Mouse (Mus musculus): ENCODE measurements around the gene Pla2g4e. TPM values are rescaled to one million over a fixed set of nuclear protein-coding genes. Genes with fewer than 3 reads are reported as not detected.

Gene Pla2g4e
- polyA plus RNA-seq, 1 experiment from 2014 or later = not detected

DNA sequence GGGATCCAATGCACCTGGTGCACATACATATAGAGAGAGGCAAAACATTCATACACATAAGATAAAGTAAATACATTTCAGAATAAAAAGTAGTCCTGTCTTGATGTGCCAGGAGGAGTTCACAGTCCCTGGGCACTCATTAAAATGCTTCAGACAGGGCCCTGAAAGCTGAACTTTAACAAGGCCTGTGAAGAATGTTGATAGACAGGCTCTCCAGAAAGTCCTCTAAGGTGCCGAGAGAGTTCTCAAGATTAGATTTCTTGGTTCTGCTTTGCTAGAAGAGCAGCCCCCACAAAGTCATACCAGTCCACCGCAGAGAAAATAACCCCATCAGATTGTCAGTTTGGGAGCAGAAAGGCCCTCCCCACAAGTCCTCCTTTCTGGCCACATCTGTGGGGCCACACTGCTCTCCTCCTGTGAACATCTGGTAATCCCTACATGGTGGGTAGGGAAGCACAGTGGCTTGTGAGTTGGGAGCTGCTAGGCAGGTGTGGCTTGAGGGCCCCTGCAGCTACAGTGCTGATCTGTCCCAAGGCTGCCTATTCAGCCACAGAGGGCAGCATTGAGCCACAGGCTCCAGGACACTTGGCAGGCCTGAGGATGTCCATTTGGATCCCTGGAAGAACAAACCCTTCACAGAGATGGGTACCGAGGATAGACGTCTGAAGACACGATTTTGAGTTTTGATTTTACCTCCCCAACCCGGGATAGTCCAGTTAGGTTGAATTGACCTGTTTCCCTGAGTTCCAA lies 59.4 kb downstream of the Pla2g4e start:
- no peak overlapping the region for H3K4me2 ChIP-seq
- H3K36me3 ChIP-seq (replicated peaks) = no peaks in the 10 kb centered on the region
- H3K27ac ChIP-seq (replicated peaks) = no peak overlapping the region
- H3K9me3 ChIP-seq (replicated peaks) = no peaks in the 10 kb centered on the region
- WGBS (ENCODE audit: insufficient replicate concordance) = 67% methylated on average over 6 of the region's 6 CpGs
- no peaks in the 10 kb centered on the region for H3K4me1 ChIP-seq (replicated peaks)
- no peak for ATAC-seq (ENCODE audit: insufficient read depth)
- H3K27me3 ChIP-seq = peaks cover 4% of the 10 kb centered on the region; the same call in 1 of the 2 replicates
- no peak overlapping the region for H3K4me3 ChIP-seq (replicated peaks)
- H3K9ac ChIP-seq = no peak overlapping the region

DNA sequence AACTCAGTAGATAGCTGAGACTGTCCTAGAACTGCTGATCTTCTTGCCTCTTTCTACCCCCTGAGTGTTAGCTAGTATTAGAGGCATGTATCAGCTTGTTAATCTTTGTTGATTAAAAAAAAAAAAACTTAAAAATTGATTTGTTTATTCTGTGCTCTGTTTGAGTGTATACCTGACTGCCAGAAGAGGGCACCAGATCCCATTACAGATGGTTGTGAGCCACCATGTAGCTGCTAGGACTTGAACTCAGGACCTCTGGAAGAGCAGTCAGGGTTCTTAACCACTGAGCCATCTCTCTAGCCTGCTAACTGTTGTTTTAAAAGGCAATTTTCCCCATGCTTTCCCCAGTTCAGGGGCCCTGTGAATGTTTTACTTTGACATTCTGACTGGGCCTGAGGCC lies 66.2 kb downstream of the Pla2g4e start:
- Histone ChIP-seq H3K27ac (replicated peaks) (no peak overlapping the region), H3K4me1 (replicated peaks) (no peaks in the 10 kb centered on the region), H3K4me2 (no peak overlapping the region), H3K27me3 (0 out of 2 replicates have a peak, but pooled peaks cover 11% of the 10 kb centered on the region), H3K9ac (no peak overlapping the region), H3K9me3 (replicated peaks) (no peaks in the 10 kb centered on the region), H3K36me3 (replicated peaks) (no peaks in the 10 kb centered on the region), H3K4me3 (replicated peaks) (no peak overlapping the region)
- no peak for ATAC-seq (ENCODE audit: insufficient read depth)

DNA sequence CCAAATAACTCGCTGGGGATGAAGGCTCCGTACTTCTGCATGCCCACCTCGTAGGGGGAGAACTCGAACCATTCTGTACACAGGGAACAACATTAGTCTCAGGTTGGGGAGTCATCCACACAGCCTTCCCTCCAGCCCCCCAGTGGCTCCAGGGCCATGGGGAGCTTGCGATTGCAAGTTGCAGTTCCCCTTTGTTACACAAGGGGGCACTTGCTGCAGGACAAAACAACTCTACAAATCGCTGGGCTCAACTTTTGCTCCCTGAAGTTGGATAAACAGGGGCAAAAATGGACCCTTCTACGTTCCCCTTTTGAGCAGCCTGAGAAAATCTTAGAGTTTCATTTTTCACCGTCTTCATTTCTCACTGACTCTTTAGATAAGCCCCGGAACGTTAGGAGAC lies 71.4 kb downstream of the Pla2g4e start:
- Histone ChIP-seq H3K4me3 (replicated peaks) (no peak overlapping the region), H3K27me3 (0 out of 2 replicates have a peak, but pooled peaks cover 11% of the 10 kb centered on the region), H3K27ac (replicated peaks) (no peak overlapping the region), H3K9ac (no peak overlapping the region), H3K4me1 (replicated peaks) (peaks cover 11% of the 10 kb centered on the region), H3K4me2 (no peak overlapping the region), H3K36me3 (replicated peaks) (no peaks in the 10 kb centered on the region), H3K9me3 (replicated peaks) (no peaks in the 10 kb centered on the region)
- 19% methylated on average over 10 of the region's 10 CpGs for WGBS (ENCODE audit: insufficient replicate concordance)
- no peak for ATAC-seq (ENCODE audit: insufficient read depth)

DNA sequence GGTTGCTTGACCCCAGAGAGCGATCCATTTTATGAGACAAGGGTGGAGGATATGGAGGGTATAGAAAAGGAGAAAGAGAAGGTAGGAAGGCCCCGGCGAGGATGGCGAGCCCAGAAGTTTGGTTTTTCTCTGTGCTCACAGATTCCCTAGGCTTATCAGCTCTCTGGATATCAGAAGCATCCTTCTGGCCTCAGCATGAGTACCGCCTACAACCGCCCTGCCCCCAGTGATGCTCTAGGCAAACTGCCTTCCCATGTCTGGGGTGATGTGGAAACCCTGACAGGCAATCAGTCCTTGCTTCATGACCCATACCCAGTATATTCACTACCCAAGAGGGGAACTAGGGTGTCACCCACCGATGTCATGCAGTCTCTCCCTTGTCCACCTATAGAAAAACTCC lies 73.8 kb downstream of the Pla2g4e start:
- Histone ChIP-seq H3K36me3 (replicated peaks) (no peaks in the 10 kb centered on the region), H3K9ac (no peak overlapping the region), H3K4me3 (replicated peaks) (no peak overlapping the region), H3K27ac (replicated peaks) (no peak overlapping the region), H3K9me3 (replicated peaks) (no peaks in the 10 kb centered on the region), H3K27me3 (0 out of 2 replicates have a peak, but pooled peaks cover 11% of the 10 kb centered on the region), H3K4me2 (no peak overlapping the region), H3K4me1 (replicated peaks) (peaks cover 11% of the 10 kb centered on the region)
- 0 out of 2 replicates have a peak, but pooled peaks have one; percentile 34 for ATAC-seq (ENCODE audit: insufficient read depth)
- WGBS (ENCODE audit: insufficient replicate concordance) = 54% methylated on average over 7 of the region's 7 CpGs

DNA sequence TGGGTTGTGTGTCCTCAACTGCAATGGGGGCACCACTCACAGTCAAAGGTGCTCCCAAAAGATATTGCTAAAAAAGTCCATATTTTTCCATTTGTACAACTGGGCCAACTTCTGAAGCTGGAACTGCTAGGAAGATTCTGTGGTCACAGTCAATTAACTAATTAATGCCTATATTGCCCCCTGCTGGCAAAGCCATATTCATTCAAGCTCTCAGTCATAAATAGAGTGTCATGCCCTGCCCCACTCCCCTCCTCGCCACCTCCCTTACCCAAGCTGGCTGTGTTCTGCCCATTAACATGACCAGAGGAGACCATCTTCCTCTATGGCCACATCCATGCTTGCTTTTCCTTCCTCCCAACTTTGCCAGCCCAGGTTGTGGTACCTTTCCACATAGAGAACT lies 74.4 kb downstream of the Pla2g4e start:
- no peak for ATAC-seq (ENCODE audit: insufficient read depth)
- WGBS (ENCODE audit: insufficient replicate concordance) = 13% methylated on average over 1 of the region's 1 CpGs
- Histone ChIP-seq H3K27ac (replicated peaks) (no peak overlapping the region), H3K4me1 (replicated peaks) (peaks cover 11% of the 10 kb centered on the region), H3K36me3 (replicated peaks) (no peaks in the 10 kb centered on the region), H3K4me2 (no peak overlapping the region), H3K9ac (no peak overlapping the region), H3K4me3 (replicated peaks) (no peak overlapping the region), H3K9me3 (replicated peaks) (no peaks in the 10 kb centered on the region), H3K27me3 (0 out of 2 replicates have a peak, but pooled peaks cover 11% of the 10 kb centered on the region)

DNA sequence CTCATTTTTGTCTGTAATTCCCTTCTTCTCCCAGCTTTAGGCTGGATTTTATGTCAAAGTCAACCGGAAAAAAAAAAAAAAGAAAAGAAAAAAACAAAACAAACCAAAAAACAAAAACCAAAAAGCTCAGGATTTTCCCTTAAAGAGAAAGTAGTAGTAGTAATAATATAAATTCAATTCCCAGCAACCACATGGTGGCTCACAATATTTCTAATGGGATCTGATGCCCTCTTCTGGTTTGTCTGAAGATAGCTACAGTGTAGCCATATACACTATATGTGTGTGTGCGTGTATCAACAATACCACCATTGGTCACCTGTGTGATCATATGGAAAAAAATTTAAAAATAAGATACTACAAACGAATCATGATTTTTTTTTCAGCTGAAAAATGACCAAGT lies 75.8 kb downstream of the Pla2g4e start:
- H3K4me3 ChIP-seq (replicated peaks) = no peak overlapping the region
- ATAC-seq (ENCODE audit: insufficient read depth) = no peak
- H3K9ac ChIP-seq = no peak overlapping the region
- H3K27ac ChIP-seq (replicated peaks) = no peak overlapping the region
- H3K4me1 ChIP-seq (replicated peaks) = peaks cover 11% of the 10 kb centered on the region
- 64% methylated on average over 3 of the region's 3 CpGs for WGBS (ENCODE audit: insufficient replicate concordance)
- H3K27me3 ChIP-seq = 0 out of 2 replicates have a peak, but pooled peaks cover 4% of the 10 kb centered on the region
- H3K36me3 ChIP-seq (replicated peaks) = no peaks in the 10 kb centered on the region
- no peaks in the 10 kb centered on the region for H3K9me3 ChIP-seq (replicated peaks)
- no peak overlapping the region for H3K4me2 ChIP-seq

DNA sequence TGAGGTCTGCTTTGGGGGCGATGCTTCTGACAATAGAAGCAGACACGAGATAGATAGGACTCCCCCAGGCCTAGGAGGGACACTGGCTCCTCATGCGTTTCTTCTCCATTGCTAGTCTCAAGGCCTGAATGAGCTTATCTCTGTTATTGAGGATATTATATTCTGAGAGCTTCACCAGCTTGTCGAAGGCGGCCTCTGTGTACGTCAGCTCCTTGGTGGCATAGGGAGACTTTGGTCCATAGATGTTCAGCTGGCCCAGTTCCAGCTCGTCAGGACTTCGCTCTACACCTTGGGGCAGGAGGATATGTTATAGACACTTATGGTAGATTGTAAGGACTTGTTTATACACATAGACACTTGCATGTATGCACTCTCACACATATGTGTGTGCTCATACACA lies 77.4 kb downstream of the Pla2g4e start:
- H3K27me3 ChIP-seq = no peaks in the 10 kb centered on the region
- H3K9ac ChIP-seq = no peak overlapping the region
- ATAC-seq (ENCODE audit: insufficient read depth) = no peak
- no peak overlapping the region for H3K27ac ChIP-seq (replicated peaks)
- peaks cover 21% of the 10 kb centered on the region for H3K4me1 ChIP-seq (replicated peaks)
- H3K4me2 ChIP-seq = no peak overlapping the region
- no peaks in the 10 kb centered on the region for H3K36me3 ChIP-seq (replicated peaks)
- no peaks in the 10 kb centered on the region for H3K9me3 ChIP-seq (replicated peaks)
- WGBS (ENCODE audit: insufficient replicate concordance) = 71% methylated on average over 8 of the region's 8 CpGs
- H3K4me3 ChIP-seq (replicated peaks) = no peak overlapping the region

DNA sequence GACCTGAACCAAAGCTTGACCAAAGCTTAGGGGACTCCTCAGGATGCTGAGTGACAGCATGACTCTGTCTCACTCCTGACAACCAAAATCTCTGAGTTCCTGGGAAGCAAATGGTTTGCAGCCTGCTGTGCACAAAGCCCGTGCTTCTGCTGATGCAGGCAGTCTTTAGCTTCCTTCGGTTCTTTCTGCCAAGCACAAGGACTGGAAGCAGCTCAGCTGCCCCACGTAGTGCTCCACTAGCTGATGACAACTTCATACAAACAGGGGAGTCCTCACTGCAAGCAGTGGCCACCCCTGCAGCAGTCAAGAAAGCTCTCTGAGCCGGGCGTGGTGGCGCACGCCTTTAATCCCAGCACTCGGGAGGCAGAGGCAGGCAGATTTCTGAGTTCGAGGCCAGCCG lies 79.7 kb downstream of the Pla2g4e start:
- Histone ChIP-seq H3K9ac (no peak overlapping the region), H3K27me3 (no peaks in the 10 kb centered on the region), H3K4me1 (replicated peaks) (peaks cover 10% of the 10 kb centered on the region; the same call in 1 of the 2 replicates), H3K36me3 (replicated peaks) (no peaks in the 10 kb centered on the region), H3K9me3 (replicated peaks) (no peaks in the 10 kb centered on the region), H3K4me3 (replicated peaks) (no peak overlapping the region), H3K4me2 (no peak overlapping the region), H3K27ac (replicated peaks) (no peak overlapping the region)
- 72% methylated on average over 10 of the region's 10 CpGs for WGBS (ENCODE audit: insufficient replicate concordance)
- no peak for ATAC-seq (ENCODE audit: insufficient read depth)

DNA sequence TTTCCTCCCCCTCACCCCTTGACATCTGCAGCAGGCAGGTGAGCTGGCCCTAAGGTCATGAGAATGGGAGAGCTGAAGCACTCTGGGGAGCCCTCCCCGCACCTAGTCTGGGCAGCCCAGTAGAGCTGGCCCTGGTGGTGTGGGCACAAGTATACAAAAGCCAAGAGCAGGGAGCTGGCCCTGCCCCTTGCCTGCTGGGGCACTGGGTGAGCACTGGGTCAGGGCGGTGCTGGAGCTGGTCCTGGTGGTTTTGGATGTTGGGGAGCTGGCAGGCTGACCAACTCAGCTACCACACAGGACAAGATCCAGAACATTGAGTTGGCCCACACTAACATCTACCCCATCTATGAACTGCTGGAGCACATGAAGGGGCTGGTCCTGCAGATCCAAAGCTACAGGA lies 85.7 kb downstream of the Pla2g4e start:
- H3K27me3 ChIP-seq = no peaks in the 10 kb centered on the region
- 65% methylated on average over 2 of the region's 2 CpGs for WGBS (ENCODE audit: insufficient replicate concordance)
- H3K9ac ChIP-seq = no peak overlapping the region
- H3K9me3 ChIP-seq (replicated peaks) = no peaks in the 10 kb centered on the region
- ATAC-seq (ENCODE audit: insufficient read depth) = no peak
- H3K36me3 ChIP-seq (replicated peaks) = no peaks in the 10 kb centered on the region
- H3K4me3 ChIP-seq (replicated peaks) = no peak overlapping the region
- peaks cover 20% of the 10 kb centered on the region for H3K4me1 ChIP-seq (replicated peaks)
- H3K27ac ChIP-seq (replicated peaks) = peak overlapping the region; percentile 31; the same call in 1 of the 2 replicates
- H3K4me2 ChIP-seq = no peak overlapping the region

DNA sequence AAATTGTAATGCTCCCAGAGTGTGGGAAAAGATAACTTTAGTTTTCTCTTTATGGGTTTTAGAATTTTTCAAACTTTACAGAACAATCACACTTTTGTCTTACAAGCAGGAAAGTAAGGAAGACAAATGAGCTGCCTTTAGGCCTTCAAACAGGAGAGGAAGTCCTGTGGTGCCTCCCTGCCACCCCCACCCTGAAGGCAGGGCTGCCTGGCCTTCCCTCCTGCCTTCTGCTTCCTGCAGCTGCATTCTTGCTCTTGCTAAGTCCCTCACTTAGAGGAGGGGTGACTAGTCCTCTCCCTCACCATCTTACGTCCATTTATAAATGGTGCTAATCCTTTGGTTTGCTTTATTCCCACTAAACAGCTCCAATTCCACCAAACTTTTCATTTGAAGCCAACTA lies 86.3 kb downstream of the Pla2g4e start:
- Histone ChIP-seq H3K9ac (no peak overlapping the region), H3K4me2 (no peak overlapping the region), H3K9me3 (replicated peaks) (no peaks in the 10 kb centered on the region), H3K27ac (replicated peaks) (no peak overlapping the region), H3K27me3 (no peaks in the 10 kb centered on the region), H3K4me3 (replicated peaks) (no peak overlapping the region), H3K36me3 (replicated peaks) (no peaks in the 10 kb centered on the region), H3K4me1 (replicated peaks) (peaks cover 18% of the 10 kb centered on the region)
- ATAC-seq (ENCODE audit: insufficient read depth) = no peak
- 29% methylated on average over 1 of the region's 1 CpGs for WGBS (ENCODE audit: insufficient replicate concordance)

DNA sequence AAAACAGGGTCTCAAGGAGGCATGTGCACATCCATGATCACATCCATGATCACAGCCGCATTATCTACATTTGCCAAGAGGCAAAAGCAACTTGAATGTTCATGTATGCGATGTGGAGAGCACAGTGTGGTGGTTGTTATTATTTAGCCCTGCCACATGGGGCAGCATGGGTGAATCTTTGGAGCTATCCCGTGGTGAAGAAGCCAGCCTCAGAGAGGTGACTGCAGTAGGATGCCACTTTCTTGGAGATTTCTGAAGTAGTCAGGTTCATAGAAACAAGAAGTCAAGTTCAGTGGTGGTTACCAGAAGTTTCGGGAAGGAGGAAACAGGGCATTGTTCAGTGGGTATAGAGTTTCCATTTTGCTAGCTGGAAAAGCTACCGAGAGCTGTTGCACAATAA lies 87.1 kb downstream of the Pla2g4e start:
- no peak overlapping the region for H3K27ac ChIP-seq (replicated peaks)
- H3K4me3 ChIP-seq (replicated peaks) = no peak overlapping the region
- H3K4me2 ChIP-seq = no peak overlapping the region
- H3K4me1 ChIP-seq (replicated peaks) = peaks cover 21% of the 10 kb centered on the region
- WGBS (ENCODE audit: insufficient replicate concordance) = 30% methylated on average over 5 of the region's 5 CpGs
- no peak overlapping the region for H3K9ac ChIP-seq
- H3K27me3 ChIP-seq = no peaks in the 10 kb centered on the region
- no peak for ATAC-seq (ENCODE audit: insufficient read depth)
- H3K36me3 ChIP-seq (replicated peaks) = no peaks in the 10 kb centered on the region
- H3K9me3 ChIP-seq (replicated peaks) = no peaks in the 10 kb centered on the region

DNA sequence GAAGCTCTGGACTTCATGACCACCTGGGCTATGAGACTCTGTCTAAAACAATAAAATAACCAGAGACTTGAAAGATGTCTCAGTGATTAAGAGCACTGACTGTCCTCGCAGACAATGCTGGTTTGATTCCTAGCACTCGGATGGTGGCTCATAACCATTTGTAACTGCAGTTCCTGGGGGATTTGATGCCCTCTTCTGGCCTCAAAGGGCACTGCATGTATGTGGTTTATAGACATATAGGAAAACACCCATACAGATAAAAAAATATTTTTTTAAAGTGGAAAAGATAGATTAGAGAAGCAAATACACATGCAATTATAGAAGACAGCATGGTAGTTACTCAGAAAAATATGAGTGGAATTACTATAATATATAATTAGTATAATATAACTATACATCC lies 87.5 kb downstream of the Pla2g4e start:
- Histone ChIP-seq H3K36me3 (replicated peaks) (no peaks in the 10 kb centered on the region), H3K9ac (no peak overlapping the region), H3K27me3 (no peaks in the 10 kb centered on the region), H3K4me1 (replicated peaks) (peaks cover 24% of the 10 kb centered on the region), H3K27ac (replicated peaks) (no peak overlapping the region), H3K9me3 (replicated peaks) (no peaks in the 10 kb centered on the region), H3K4me3 (replicated peaks) (no peak overlapping the region), H3K4me2 (no peak overlapping the region)
- ATAC-seq (ENCODE audit: insufficient read depth) = no peak
- 63% methylated on average over 2 of the region's 2 CpGs for WGBS (ENCODE audit: insufficient replicate concordance)

All from liver, embryonic 15.5 days (tissue).